Mouse (Mus musculus) testis, adult 10 weeks (tissue): ENCODE results near the gene Slc16a5. TPM values are rescaled to one million over a fixed set of nuclear protein-coding genes. Genes with fewer than 3 reads are reported as not detected.

Source experiments
- polyA plus RNA-seq: library from polyadenylated mRNA; stranded (reverse); fragments of 350-450 nt; fragmentation: Illumina TruSeq; extraction: RNeasy Lipid Tissue Mini Kit (QIAGEN cat#74804); gene quantifications from one replicate; pipeline ENCODE4 v1.2.3, GENCODE M21; 2014; ENCODE audit warnings: low read depth, low replicate concordance

The Slc16a5 gene
- 0.52 TPM for polyA plus RNA-seq

DNA sequence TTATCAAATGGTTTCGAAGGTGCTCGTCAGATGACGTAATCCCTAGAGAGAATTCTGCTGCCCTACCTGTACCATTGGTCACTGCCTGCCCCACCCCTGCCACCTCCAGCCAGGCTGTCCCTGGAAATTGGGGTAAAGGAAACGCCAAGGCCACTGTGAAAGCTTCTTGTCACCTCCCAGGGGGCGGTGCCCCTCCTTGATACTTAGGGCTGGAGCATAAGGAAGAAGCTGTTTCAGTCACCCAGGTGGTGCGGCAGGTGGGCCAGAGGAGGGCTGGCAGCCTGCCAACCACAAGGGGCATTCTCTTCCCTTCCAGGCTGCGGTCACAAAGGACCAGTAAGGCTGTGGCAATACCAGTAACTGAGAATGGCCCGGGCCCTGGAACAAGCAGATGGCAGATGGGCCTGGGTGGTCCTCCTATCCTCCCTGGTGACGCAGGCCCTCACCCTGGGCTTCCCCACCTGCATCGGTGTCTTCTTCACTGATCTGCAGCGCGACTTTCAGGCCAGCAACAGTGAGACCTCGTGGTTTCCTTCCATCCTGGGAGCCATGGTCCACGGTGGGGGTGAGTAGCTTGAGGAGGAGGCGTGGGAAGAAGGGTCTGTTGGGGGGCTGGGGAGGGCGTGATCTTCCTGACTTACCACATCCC is at the start of gene Slc16a5:
Gene Slc16a5, plus strand, starts transcription at position 232 of the 649 bp plus-strand sequence.

DNA sequence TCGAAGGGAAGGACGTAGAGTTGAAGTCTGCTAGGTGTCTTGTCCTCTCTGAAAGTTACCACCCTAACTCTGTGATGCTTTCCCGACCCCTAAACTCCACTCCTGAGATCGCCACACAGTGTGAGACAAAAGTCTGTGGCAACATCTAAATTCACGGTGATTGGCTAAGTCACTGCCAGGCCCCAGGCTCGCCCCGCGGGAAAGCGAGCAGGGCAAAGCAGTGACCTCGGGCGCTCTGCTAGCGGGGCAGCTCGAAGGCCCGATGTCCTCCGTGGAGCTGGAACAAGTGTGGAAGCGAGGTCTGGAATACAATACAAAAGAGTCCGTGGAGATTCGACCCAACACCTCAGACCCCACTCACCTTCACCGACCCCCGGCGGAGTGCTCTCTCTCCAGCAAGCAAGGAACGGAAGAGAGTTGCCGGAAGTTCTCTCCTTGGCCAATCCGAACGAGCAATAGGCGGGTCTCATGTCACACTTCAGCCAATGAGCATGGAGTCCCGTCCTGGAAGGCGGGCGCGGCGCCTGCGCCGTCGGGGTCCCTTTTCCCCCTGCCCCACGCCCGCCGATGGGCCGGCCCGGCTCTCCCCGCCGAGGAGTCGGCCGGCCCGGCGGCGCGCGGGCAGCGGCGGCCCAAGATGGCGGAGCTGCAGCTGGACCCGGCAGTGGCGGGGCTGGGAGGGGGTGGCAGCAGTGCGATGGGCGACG is 42.6 kb upstream of the Slc16a5 start, which contains the start of the genes Atp5h and Kctd2:
Gene Atp5h, minus strand, starts transcription at position 432 of the 707 bp plus-strand sequence.
Gene Kctd2, plus strand, starts transcription at position 598 of the 707 bp plus-strand sequence.

GRCm38 (mm10) chr11:115439906-115440595 is 22.2 kb upstream of the Slc16a5 start, which contains the start of gene Trim80:
Trim80 (plus strand) TSS chr11:115440545.

DNA sequence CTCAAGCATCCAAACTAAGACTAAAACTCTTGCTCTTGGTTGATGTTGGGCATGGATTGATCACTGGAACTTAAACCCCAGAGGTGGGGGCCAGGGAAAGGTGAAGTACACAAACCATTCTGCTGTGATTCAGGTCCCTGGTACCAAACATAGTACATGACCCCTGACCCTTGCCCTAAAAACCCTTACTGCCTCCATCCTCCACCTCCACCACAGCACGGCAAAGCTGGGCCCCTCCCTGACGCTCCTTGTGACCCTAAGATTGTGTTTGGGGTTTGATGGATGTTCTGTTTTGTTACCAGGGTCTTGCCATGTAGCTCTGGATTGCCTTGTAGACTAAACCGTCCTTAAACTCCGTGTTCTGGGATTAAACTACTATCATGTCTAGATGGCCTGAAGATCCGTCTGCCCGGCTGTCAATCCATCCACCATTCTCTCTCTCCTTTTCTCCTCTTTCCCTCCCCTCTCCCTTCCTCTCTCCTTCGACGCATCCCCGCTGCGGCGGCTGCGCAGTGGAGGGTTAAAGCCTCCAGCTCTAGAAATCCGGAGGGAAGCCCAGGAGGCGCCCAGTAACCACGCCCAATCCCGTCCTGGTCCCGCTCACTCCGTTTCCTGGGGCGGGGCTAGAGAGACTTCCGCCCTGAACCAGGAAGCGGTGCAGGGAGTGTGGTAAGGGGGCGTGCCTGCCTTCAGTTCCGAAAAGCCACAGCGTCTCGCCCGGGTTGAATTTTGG is 12.9 kb downstream of the Slc16a5 start, which contains the start of gene Armc7:
Gene Armc7, plus strand, starts transcription at position 643 of the 733 bp plus-strand sequence.

DNA sequence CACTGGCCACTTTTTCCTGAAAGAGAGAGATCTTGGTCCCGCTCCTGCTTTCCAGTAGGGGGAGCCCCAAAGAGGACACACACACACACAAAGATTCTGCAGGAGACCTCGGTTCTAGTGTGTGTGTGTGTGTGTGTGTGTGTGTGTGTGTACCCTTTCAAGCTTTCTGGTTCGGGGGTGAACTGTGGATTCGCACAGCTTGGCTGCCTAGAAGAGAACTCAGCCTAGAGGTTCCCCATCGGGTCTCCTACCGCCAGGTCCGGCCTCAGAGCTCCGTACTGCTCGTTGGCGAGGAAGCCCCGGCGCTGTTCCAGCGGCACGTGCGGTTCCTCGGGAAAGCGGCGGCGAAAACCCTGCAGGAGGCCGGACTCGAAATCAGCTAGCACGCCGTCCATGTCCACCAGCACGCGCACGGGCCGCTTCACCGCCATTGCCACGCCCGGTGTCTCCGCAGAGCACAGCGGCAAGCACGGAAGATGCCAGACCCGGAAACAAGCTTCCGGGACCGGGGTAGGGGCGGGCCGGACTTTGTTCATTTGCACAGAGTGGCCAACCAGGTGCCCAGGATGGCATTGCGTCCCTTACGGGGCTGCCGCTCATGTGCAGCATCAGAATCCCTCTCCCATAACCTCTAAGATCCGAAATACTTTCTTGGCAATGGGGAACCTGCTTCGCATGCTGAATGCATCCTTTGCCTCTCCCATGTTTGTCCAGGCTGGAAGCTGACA is 29.2 kb downstream of the Slc16a5 start, which contains the start of gene Nt5c:
Gene Nt5c, minus strand, starts transcription at position 507 of the 728 bp plus-strand sequence.

DNA sequence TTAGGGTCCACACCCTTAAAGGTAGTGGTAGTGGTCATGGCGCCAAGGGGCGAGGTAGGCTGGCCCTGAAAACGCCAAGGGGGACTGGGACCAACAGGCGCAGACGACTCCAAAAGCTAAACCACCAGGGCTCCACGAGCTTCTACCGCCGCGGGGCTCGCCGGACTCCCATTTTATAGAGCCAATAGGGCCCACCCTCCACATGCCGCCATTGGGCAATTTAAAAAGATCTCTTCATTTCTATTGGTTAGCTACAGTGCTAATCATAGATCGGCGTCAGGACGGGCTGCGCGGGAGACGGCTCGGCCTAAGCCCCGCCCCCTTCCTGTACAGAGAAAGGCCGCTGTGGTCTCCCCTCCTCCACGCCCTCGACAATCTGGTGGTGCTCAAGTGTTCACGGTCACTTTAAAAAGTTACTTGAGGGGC is 52.0 kb downstream of the Slc16a5 start, which contains the start of gene Jpt1:
Gene Jpt1, minus strand, starts transcription at position 150 of the 426 bp plus-strand sequence.

Other genes with a start within 250 kb of the Slc16a5 start
- gene Grin2c, start 195.2 kb upstream of the Slc16a5 start, polyA plus RNA-seq, result 0.04 TPM
- gene Fdxr, start 185.4 kb upstream of the Slc16a5 start, polyA plus RNA-seq, result 5.7 TPM
- 3.2 TPM for gene Fads6, start 164.8 kb upstream of the Slc16a5 start, polyA plus RNA-seq
- gene Otop2, start 155.3 kb upstream of the Slc16a5 start, polyA plus RNA-seq, result 0.53 TPM
- gene Ush1g, start 140.4 kb upstream of the Slc16a5 start, polyA plus RNA-seq, result 0.28 TPM
- not detected for gene Otop3, start 127.7 kb upstream of the Slc16a5 start, polyA plus RNA-seq
- gene Hid1, start 94.7 kb upstream of the Slc16a5 start, polyA plus RNA-seq, result not detected
- 0.29 TPM for gene Cdr2l, start 80.6 kb upstream of the Slc16a5 start, polyA plus RNA-seq
- gene Mrpl58, start 58.7 kb upstream of the Slc16a5 start, polyA plus RNA-seq, result 6.3 TPM
- 319 TPM for gene Atp5h, start 42.5 kb upstream of the Slc16a5 start, polyA plus RNA-seq
- 9.7 TPM for gene Kctd2, start 42.3 kb upstream of the Slc16a5 start, polyA plus RNA-seq
- 17.4 TPM for gene Trim80, start 21.9 kb upstream of the Slc16a5 start, polyA plus RNA-seq
- 0.41 TPM for gene Armc7, start 13.2 kb downstream of the Slc16a5 start, polyA plus RNA-seq
- gene Nt5c, start 29.4 kb downstream of the Slc16a5 start, polyA plus RNA-seq, result 2.5 TPM
- 114 TPM for gene Jpt1, start 51.9 kb downstream of the Slc16a5 start, polyA plus RNA-seq
- 627 TPM for gene Sumo2, start 73.8 kb downstream of the Slc16a5 start, polyA plus RNA-seq
- 39.0 TPM for gene Nup85, start 102.0 kb downstream of the Slc16a5 start, polyA plus RNA-seq
- 2.1 TPM for gene Mrps7, start 141.5 kb downstream of the Slc16a5 start, polyA plus RNA-seq
- gene Gga3, start 141.6 kb downstream of the Slc16a5 start, polyA plus RNA-seq, result 4.0 TPM
- 80.0 TPM for gene Mif4gd, start 150.5 kb downstream of the Slc16a5 start, polyA plus RNA-seq
- gene Slc25a19, start 165.8 kb downstream of the Slc16a5 start, polyA plus RNA-seq, result 1.8 TPM
- gene Grb2, start 246.1 kb downstream of the Slc16a5 start, polyA plus RNA-seq, result 12.9 TPM